Mouse (Mus musculus) cortical plate, adult 2 months (tissue): ENCODE results near the gene Cemip2. TPM values are rescaled to one million over a fixed set of nuclear protein-coding genes. Genes with fewer than 3 reads are reported as not detected.

ENCODE experiments used
- H3K27ac ChIP-seq: fragments of 200-500 bp; 2 replicates; pipeline ENCODE4 v1.5.1; 2012; ENCODE audit warnings: low read length, control low read depth, inconsistent platforms; ENCODE audit not compliant: insufficient read depth
- H3K4me1 ChIP-seq: fragments of 200-500 bp; 2 replicates; pipeline ENCODE4 v1.6.1; 2011; ENCODE audit warnings: low read length; ENCODE audit not compliant: control insufficient read depth, insufficient read depth
- H3K4me3 ChIP-seq: fragments of 200-500 bp; 2 replicates; pipeline ENCODE4 v1.5.1; 2011; ENCODE audit warnings: mild to moderate bottlenecking, low read length, control low read depth; ENCODE audit not compliant: insufficient read depth
- CTCF ChIP-seq: fragments of 200-500 bp; IDR thresholded peaks from 2 replicates; pipeline ENCODE4 v1.5.1; 2011; ENCODE audit warnings: mild to moderate bottlenecking, control low read depth, low read length; ENCODE audit not compliant: insufficient read depth; ENCODE audit errors: extremely low read depth
- POLR2A ChIP-seq: fragments of 200-500 bp; IDR thresholded peaks from 2 replicates; pipeline ENCODE4 v1.6.1; 2011; ENCODE audit warnings: mild to moderate bottlenecking, low read length, control low read depth; ENCODE audit not compliant: insufficient read depth; ENCODE audit errors: extremely low read depth
- polyA plus RNA-seq: library from polyadenylated mRNA; depleted of rRNA; stranded (reverse); fragments of >200 nt; gene quantifications from 2 replicates; pipeline ENCODE4 v1.2.3, GENCODE M21; 2012

The Cemip2 gene
- polyA plus RNA-seq, 1 experiment, result 5.6 TPM

DNA sequence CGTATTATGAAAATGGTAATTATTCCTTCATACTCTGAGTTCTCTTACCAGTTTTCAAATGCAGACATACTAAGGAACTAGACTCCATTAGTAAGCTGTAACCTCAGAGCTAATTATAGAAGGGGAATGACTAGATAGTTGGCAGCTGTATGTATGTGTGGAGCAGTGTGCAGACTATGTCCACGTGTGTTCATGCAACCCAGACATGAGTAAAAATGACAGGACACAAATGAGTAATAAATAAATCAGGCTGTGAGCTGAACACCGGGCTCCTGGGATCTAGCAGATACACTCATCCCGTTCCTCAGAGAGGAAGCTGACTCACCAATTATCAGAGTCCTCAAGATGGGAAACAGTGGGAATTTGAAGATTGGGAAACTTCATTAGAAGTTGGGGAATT is 42.0 kb downstream of the Cemip2 start:
- no peak overlapping the region for H3K4me3 ChIP-seq
- no peak overlapping the region for H3K27ac ChIP-seq
- TF ChIP-seq CTCF, result no peak
- no peak for TF ChIP-seq POLR2A
- H3K4me1 ChIP-seq, result no peaks in the 10 kb centered on the region; the same call in 1 of the 2 replicates

DNA sequence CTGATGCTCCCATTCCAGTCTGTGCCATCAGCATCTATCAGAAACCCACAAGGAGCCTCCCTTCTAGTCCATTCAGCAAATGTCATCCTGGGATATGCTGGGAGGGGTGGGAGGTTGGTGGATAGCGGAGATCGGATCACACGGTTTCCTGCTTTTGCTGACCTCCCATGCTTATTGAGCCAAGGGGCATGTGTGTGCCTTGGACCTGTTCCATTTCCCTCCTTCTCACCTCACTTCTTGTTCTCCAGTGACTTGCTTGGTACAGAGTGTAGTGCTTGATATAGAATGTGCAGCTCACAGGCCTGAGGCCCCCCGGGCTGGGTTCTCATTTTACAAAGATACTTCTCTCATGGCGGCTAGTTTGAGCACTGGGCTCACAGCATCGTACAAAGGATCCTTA is 43.7 kb downstream of the Cemip2 start:
- no peak overlapping the region for H3K27ac ChIP-seq
- H3K4me1 ChIP-seq, result no peaks in the 10 kb centered on the region; the same call in 1 of the 2 replicates
- no peak overlapping the region for H3K4me3 ChIP-seq
- TF ChIP-seq CTCF (no peak), POLR2A (no peak)

DNA sequence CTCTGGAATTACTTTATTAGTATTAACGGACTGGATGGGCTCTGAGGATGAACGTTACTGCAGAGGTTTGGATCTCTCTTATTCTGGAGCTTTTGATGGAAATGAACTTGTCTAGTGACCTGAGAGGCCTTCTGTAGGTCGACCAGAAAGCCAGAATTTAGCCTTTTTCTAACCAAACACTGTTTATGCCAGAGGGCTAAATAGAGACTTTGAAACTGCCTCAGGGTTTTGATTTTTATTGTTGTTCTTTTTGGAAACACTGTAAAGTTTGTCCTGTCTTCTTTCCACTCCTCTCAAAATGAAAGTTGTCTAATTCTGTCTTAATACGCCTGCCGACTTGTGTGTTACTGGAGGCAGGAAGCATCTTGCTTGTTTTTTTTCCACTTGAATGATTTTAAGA is 46.0 kb downstream of the Cemip2 start:
- H3K4me1 ChIP-seq, result no peaks in the 10 kb centered on the region; the same call in 1 of the 2 replicates
- TF ChIP-seq POLR2A, result no peak
- TF ChIP-seq CTCF, result no peak
- H3K27ac ChIP-seq, result no peak overlapping the region
- no peak overlapping the region for H3K4me3 ChIP-seq

DNA sequence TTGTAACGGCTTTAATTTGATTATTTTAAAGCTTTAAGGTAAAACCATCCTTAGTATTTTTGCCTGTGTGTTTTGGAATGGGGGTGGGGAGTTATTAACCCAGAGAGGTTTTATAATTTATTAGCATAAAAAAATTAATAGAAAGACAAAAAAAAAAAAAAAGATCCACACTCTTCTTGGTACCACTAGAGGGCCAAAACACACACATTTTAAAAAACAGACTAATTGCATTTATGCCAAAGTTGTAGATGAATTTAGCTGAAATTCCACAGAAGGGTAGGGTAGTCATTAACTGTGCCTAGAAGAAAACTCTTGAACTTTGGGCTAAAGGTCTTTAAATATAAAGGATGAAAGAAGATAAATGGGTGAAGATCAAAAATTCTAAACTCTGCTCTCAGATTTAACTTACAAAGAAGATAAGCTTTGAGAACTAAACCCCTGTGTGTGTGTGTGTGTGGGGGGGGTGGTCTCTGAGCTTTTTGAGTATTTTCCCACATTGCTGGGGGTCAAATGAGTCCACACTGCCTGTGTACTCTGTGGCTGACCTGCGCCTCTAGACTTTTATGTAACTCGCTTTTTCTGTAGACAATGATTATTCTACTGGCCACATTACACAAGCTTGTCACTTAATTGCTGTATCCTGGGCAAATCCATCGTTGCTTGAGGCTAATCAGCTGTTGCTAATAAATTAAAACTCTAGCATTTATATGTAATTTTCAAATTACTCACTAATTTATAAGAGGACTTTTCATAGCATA is 47.2 kb downstream of the Cemip2 start:
- Histone ChIP-seq H3K4me1 (no peaks in the 10 kb centered on the region), H3K4me3 (no peak overlapping the region), H3K27ac (no peak overlapping the region)
- TF ChIP-seq CTCF (no peak), POLR2A (no peak)

DNA sequence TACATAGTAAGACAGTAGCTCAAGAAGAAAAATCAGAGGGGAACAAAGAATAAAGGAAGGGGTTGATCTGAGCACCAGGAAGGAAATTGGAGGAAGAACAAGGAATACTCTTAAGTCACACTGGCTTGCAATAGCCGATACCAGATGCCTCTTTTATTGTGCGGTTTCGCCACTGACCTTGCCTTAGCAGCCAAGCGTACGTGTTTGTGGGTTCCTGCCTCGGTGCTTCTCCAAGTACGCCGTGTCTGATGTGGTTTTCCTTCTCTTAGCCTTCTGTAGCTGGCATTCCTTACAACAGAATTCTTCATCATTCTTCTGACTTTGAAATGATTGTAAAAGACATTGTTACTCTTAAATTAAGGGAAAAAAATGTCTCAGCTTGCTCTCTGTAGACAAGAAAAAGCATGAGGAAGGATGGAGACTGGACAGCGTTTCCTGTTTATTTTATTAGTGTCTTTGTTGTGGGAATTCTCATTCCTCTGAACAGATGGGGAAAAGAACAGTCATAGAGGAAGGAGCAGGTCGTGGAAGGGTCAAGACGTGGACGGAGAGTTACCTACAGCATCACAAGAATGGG is 55.4 kb downstream of the Cemip2 start:
- Histone ChIP-seq H3K4me3 (no peak overlapping the region), H3K27ac (no peak overlapping the region), H3K4me1 (no peaks in the 10 kb centered on the region)
- TF ChIP-seq POLR2A, result no peak
- no peak for TF ChIP-seq CTCF

DNA sequence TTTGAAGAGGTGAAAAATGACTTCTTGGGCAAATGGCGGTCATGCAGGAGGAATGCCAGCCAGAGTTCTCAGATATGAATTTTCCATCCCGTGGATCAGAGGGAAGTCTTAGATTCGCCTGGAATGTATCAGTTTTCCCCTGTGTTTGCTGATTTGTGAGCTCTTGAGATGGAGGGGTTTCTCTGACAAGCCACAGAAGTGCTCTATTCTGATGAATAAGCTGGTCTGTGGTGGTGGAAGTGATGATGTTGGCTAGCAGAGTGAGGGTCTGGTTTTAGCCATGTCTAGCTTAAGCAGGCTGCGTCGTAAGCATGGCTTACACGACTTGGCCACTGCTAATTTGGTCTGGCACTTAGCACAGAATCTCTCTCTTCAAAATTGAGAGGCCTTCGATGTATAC is 56.8 kb downstream of the Cemip2 start:
- Histone ChIP-seq H3K27ac (no peak overlapping the region), H3K4me3 (no peak overlapping the region), H3K4me1 (no peaks in the 10 kb centered on the region)
- TF ChIP-seq CTCF, result no peak
- TF ChIP-seq POLR2A, result no peak

DNA sequence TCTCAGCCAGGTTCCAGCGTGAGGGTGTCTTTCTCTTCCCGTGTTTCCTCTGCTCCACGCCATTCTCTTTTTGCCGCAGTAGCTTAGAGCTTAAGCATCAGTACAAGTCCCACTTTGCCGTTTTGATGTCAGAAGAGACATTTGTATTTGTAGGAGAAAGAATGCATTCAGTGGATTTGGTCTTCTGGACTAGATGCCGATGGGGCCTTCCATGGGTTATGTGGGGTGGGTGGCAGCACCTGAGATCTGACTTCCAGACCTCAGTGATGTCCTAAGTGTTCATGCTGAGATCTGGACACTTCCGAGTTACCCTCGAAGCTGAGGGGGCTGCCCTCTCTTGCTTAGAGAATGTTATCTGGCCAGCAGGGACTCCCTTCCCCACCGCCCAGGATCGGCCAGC is 72.6 kb downstream of the Cemip2 start:
- Histone ChIP-seq H3K4me3 (no peak overlapping the region), H3K27ac (no peak overlapping the region), H3K4me1 (no peaks in the 10 kb centered on the region)
- TF ChIP-seq POLR2A (no peak), CTCF (no peak)

DNA sequence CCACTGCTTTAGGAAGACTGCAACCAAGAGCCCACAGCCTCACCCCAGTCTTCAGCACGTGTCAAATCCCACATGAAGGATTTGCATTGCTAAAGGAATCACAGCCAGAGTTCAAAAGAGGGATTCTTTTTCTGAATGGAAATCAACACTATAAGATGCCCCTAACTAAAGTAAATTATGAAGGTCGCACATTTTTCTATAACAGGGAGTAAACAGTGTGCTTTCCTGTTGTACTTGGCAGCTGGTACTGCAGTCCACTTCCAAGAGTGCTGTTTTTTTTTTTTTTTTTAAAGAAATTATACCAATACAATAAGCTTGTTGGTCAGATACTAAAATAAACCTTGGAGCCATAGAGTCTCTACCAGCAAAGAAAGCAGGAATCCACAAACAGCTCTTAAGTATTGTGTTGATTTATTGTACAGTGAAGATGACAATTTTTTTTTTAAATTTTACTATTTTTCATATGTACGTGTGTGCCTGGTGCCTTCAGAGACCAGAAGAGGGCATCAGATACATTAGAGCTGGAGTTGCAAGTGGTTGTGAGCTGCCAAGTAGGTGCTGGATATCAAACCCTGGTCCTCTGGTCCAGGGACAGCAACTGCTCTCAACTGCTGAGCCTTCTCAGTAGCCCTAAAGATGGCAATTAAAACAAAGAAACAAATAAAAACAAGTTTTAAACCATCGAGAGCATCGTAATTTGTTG is 76.5 kb downstream of the Cemip2 start:
- TF ChIP-seq CTCF (no peak), POLR2A (no peak)
- Histone ChIP-seq H3K4me3 (no peak overlapping the region), H3K4me1 (no peaks in the 10 kb centered on the region), H3K27ac (no peak overlapping the region)

DNA sequence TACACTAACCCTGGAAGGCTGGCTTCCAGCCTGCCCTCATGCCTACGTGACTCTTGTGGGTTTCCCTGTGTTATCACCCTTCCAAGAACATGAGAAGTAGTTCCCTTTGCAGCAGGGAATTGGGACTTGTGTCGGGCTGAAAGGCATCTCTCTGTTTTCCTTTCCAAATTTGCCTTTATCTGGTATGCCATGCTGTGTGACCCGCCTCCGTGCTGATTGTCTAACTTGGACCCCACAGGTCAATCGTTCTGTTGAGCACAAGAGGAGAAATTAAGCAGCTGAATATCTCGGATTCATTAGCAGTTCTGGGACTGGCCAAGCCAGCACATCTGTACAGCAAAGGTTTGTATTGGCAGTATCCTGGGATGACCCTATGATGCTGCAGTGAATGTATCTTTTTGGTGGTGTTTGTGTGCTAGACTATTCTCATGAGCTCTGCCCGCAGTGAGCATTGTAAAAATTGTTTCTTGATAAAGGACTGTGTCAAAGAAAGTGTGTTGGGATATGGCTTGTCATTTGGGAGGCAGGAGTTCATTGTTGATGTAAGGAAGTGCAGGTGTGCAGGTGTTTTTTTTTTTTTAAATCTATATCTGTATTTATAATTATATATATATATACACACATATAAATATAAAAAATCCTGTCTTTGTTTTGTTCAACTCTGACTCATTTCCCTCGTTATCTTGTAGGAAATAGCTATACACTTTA is 77.4 kb downstream of the Cemip2 start:
- no peaks in the 10 kb centered on the region for H3K4me1 ChIP-seq
- no peak overlapping the region for H3K27ac ChIP-seq
- TF ChIP-seq POLR2A (no peak), CTCF (no peak)
- H3K4me3 ChIP-seq, result no peak overlapping the region
